Mouse (Mus musculus) C3H10T1/2 (cell line): ENCODE measurements around the gene Wdtc1. TPM values are rescaled to one million over a fixed set of nuclear protein-coding genes. Genes with fewer than 3 reads are reported as not detected.

ENCODE experiments used
- polyA plus RNA-seq, 2 experiments: library from polyadenylated mRNA; unstranded; fragments of >200 nt; fragmentation: generic; extraction: Trizol; gene quantifications; one replicate each; pipeline ENCODE4 v1.2.1; 2012; ENCODE audit warnings: missing spikeins in 2 of 2

Gene Wdtc1
- polyA plus RNA-seq, result 10 to 100 TPM in 1 of 2 experiments, 1 to 10 TPM in 1; 9.9 to 23.1 TPM

DNA sequence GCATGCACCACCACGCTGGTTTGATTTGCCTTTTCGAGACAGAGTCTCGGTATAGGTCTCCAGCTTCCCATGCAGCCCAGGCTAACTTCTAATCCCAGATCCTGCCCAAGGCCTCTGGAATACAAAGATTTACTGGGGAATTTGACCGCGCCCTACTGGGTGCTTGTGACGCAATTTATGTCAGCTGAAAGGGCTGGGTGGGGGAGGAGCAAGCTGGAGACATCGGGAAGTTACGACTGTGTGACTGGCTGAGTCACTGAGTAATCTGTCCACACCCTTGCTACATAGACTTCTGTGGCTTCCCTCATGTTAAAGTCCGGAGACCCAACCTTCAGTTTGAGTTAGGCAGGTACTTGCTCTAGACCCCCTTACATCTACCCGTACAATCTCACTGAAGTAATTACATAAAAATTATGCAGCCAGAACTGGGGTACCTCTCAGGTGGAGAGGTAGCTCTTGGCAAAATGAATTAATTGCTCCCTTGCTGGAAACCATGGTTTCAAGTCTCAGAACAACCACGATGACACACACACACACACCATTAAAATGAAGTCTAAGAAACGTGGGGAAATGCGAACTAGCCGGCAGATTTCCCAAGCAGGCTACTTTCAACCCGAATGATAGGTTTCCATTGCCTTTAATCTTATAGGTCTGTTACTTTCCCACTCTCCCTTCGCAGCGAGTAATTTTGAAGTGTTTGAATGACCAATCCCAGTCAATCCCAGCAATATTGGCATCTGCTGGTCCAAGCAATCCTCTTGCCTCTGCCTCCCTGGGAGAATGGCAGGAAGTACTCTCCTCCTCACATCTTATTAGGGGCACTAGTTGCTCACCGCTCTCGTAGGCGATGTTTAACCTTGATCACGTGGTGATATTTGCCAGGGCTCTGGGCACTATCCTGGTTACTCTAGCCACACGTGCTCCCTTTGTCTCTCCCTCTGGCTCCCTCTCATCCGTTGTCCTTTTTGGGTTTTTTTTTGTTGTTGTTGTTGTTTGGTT, at the start of gene Wdtc1:
Gene Wdtc1, minus strand, starts transcription at position 115 of the 999 bp plus-strand sequence.

DNA sequence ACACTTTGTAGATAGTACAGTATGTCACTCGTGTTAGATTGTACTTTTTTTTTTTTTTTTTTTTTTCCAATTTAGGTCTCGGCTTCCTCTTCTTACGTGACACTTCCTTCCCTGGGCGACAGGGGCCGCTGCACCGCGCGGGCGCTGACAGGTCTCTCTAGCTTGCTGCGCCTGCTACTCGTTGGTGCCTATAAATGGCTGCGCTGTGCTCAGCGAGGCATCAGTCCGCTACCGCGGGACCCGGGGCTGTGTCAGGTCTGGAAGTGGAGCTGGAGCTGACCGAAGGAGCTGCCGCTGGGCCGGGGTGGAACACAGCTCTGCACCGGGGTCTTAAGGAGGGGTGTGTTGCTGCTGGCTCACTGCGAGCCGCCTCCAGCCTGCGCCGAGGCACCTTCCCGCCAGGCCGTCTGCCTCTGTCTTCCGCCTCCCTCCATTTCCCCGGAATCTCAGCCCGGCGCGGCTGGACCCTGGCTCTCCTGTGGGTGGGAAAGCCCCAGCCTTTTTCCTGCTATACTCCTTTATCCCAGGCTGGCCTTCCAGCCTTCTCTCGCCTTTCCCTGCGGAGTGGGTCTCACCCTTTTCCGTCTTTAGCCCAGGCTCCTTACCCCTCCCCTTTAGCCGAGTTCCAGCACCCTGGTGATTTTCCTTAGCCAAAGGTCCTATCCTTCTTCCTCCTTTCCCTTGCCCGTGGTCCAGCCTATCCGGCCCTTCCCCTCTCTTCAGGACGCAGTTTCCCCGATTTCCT, 16.4 kb upstream of the Wdtc1 start, which contains the start of gene Slc9a1:
Gene Slc9a1, plus strand, starts transcription at position 154 of the 745 bp plus-strand sequence.

DNA sequence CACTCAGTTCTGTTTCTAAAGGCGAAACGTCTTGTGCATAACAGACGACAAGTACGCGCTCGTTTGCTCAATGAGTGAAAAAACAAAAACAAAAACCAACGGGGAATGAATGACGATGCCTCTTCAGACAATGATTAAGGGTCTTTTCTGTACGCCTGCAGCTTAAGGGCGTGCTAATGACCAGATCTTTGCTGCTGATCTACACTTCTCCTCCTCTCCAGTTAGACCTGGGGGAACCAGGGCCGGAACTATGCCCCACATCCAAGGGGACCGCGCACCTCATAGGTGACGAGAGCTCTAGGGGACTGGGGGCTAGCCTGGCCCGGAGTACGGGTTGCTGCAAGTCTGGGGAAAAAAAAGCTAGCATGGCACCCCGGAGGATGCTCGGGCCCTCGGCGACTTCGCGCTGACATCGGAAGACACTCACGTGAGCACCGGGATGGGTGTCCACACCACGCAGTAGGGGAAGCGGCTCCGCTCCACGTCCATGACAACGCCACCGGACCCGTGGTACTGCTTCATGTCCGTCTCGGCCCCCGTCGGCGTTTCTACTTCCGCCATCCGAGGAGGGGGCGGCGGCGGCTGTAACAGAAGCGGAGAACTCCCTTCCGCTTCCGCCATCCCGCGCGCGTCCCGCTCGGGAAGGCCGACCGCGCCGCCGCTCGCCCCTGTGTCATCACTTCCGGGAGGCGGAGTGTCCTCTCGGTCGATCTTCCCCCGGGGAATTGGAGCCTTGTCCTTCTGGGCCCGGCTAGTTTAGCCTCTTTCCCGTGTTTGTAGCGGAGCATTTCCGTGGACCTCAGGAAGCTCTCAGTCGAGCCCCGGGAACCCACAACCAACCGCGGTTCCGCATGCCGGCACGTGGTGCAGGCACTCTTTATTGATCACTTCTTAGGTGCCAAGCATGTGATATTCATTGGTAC, 75.9 kb downstream of the Wdtc1 start, which contains the start of gene Tmem222:
Gene Tmem222, minus strand, starts transcription at position 689 of the 923 bp plus-strand sequence.

DNA sequence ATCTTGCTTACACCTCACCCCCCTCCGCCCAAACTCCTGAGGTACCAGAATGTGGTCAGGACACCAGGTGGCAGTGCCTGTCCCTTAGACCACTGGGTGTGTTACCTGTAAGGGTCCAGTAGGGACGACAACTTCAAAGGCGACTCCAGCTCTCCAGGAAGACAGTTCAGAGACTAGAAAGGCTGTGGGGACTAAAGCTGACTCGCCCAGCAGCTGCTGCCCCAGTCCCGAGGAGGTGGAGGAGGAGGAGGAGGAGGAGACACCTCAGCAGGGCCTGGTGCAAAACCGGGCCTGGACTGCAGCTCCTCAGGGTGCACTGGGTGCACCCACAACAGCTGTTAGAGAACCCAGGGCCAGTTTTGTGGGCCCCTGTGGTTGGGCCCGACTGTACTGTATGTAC, 90.4 kb downstream of the Wdtc1 start, which contains the start of gene Sytl1:
Gene Sytl1, minus strand, starts transcription at position 232 of the 400 bp plus-strand sequence.

Other genes starting within 250 kb of the Wdtc1 start
- gene Wasf2, start 223.0 kb downstream of the Wdtc1 start, polyA plus RNA-seq, result 10 to 100 TPM in 1 of 2 experiments, 1 to 10 TPM in 1; 9.9 to 56.7 TPM
- under 1 TPM; 0.05 to 0.11 TPM for gene Cd164l2, start 141.3 kb downstream of the Wdtc1 start, polyA plus RNA-seq
- under 1 TPM; 0.02 to 0.13 TPM for gene Gpr3, start 140.9 kb downstream of the Wdtc1 start, polyA plus RNA-seq
- 1 to 10 TPM in 1 of 2 experiments, under 1 TPM in 1; 0.74 to 1.4 TPM for gene Map3k6, start 112.7 kb downstream of the Wdtc1 start, polyA plus RNA-seq
- gene Sytl1, start 90.4 kb downstream of the Wdtc1 start, polyA plus RNA-seq, result 1 to 10 TPM in 1 of 2 experiments, under 1 TPM in 1; 0.62 to 3.1 TPM
- 10 to 100 TPM; 54.9 to 80.1 TPM for gene Tmem222, start 75.7 kb downstream of the Wdtc1 start, polyA plus RNA-seq
- 10 to 100 TPM in 1 of 2 experiments, 1 to 10 TPM in 1; 6.0 to 25.5 TPM for gene Slc9a1, start 16.2 kb upstream of the Wdtc1 start, polyA plus RNA-seq
- gene Tent5b, start 126.7 kb upstream of the Wdtc1 start, polyA plus RNA-seq, result 10 to 100 TPM; 10.2 to 10.5 TPM
- gene Trnp1, start 145.1 kb upstream of the Wdtc1 start, polyA plus RNA-seq, result 1 to 10 TPM; 2.5 to 6.5 TPM
- under 1 TPM in 1 of 2 experiments, not detected in 1; 0.07 TPM for gene Kdf1, start 165.5 kb upstream of the Wdtc1 start, polyA plus RNA-seq
- gene Nudc, start 192.5 kb upstream of the Wdtc1 start, polyA plus RNA-seq, result 100 to 1,000 TPM; 131 TPM
- not detected for gene Nr0b2, start 199.9 kb upstream of the Wdtc1 start, polyA plus RNA-seq
- gene Gpatch3, start 221.3 kb upstream of the Wdtc1 start, polyA plus RNA-seq, result 1 to 10 TPM; 3.6 to 6.5 TPM
- 10 to 100 TPM; 15.3 to 16.3 TPM for gene Gpn2, start 230.9 kb upstream of the Wdtc1 start, polyA plus RNA-seq
- gene Sfn, start 248.7 kb upstream of the Wdtc1 start, polyA plus RNA-seq, result 1 to 10 TPM in 1 of 2 experiments, under 1 TPM in 1; 0.21 to 1.9 TPM